Mouse (Mus musculus) MEL (cell line): Measurements from ENCODE around the gene Atp1a4. TPM values are rescaled to one million over a fixed set of nuclear protein-coding genes. Genes with fewer than 3 reads are reported as not detected.

ENCODE experiments used
- DNase-seq: peaks from one replicate; pipeline ENCODE4 v3.0.0; 2011; ENCODE audit warnings: low read depth, low spot score
- H3K27ac ChIP-seq: 2 replicates; pipeline ENCODE4 v1.5.1; 2012; ENCODE audit warnings: low read depth, mild to moderate bottlenecking, control low read depth, low read length, moderate library complexity; ENCODE audit not compliant: control insufficient read depth
- H3K27me3 ChIP-seq, 2 experiments: fragments of 150-350 bp in 1 of 2; sonication (generic) in 1 of 2; 2 replicates each; pipeline ENCODE4 v1.6.1; 2012; ENCODE audit warnings: low read length in 2 of 2, mild to moderate bottlenecking in 2 of 2, improper control_type of control experiment in 1 of 2, moderate library complexity in 1 of 2; ENCODE audit not compliant: insufficient read depth in 2 of 2, control insufficient read depth in 1 of 2
- H3K36me3 ChIP-seq, 2 experiments: 2 replicates each; pipeline ENCODE4 v1.6.1; 2012 to 2014; ENCODE audit warnings: low read length in 2 of 2, improper control_type of control experiment in 1 of 2, inconsistent platforms in 1 of 2, mild to moderate bottlenecking in 1 of 2; ENCODE audit not compliant: insufficient read depth in 2 of 2, control insufficient read depth in 1 of 2
- H3K4me1 ChIP-seq, 2 experiments: fragments of 150-350 bp in 1 of 2; sonication (generic) in 1 of 2; 2 replicates each; pipeline ENCODE4 v1.6.1; 2012; ENCODE audit warnings: low read length in 2 of 2, improper control_type of control experiment in 1 of 2, mild to moderate bottlenecking in 1 of 2; ENCODE audit not compliant: insufficient read depth in 2 of 2, control insufficient read depth in 1 of 2
- H3K4me3 ChIP-seq, 2 experiments: fragments of 150-350 bp in 1 of 2; sonication (generic) in 1 of 2; 2 replicates each; pipeline ENCODE4 v1.5.1; 2012; ENCODE audit warnings: low read depth in 2 of 2, low read length in 2 of 2, mild to moderate bottlenecking in 2 of 2, moderate library complexity in 2 of 2, control low read depth in 1 of 2, improper control_type of control experiment in 1 of 2; ENCODE audit not compliant: control insufficient read depth in 1 of 2, insufficient read depth in 1 of 2
- H3K79me2 ChIP-seq: 2 replicates; pipeline ENCODE4 v1.6.1; 2012; ENCODE audit warnings: mild to moderate bottlenecking, low read length, moderate library complexity; ENCODE audit not compliant: control insufficient read depth, poor library complexity, insufficient read depth
- H3K9ac ChIP-seq: 2 replicates; pipeline ENCODE4 v1.6.1; 2012; ENCODE audit warnings: low read depth, mild to moderate bottlenecking, control low read depth, low read length, moderate library complexity; ENCODE audit not compliant: control insufficient read depth, poor library complexity, severe bottlenecking
- H3K9me3 ChIP-seq: fragments of 150-350 bp; sonication (generic); replicated peaks from 2 replicates; pipeline ENCODE4 v1.6.1; 2012; ENCODE audit warnings: mild to moderate bottlenecking, low read length, improper control_type of control experiment, moderate library complexity; ENCODE audit not compliant: insufficient read depth
- BHLHE40 ChIP-seq: IDR thresholded peaks from 2 replicates; pipeline ENCODE4 v1.6.1; 2012; ENCODE audit warnings: low read depth, mild to moderate bottlenecking, inconsistent platforms, low read length, improper control_type of control experiment, borderline replicate concordance
- CHD1 ChIP-seq: IDR thresholded peaks from 2 replicates; pipeline ENCODE4 v1.6.1; 2012; ENCODE audit warnings: low read depth, mild to moderate bottlenecking, inconsistent platforms, low read length, improper control_type of control experiment
- CHD2 ChIP-seq: IDR thresholded peaks from 2 replicates; pipeline ENCODE4 v1.6.1; 2011; ENCODE audit warnings: low read length, improper control_type of control experiment
- EP300 ChIP-seq, 2 experiments: IDR thresholded peaks; 2 replicates each; pipeline ENCODE4 v1.6.1; 2011; ENCODE audit warnings: improper control_type of control experiment in 2 of 2, low read length in 2 of 2, low read depth in 1 of 2, mild to moderate bottlenecking in 1 of 2
- ETS1 ChIP-seq: IDR thresholded peaks from 2 replicates; pipeline ENCODE4 v1.6.1; 2012; ENCODE audit warnings: low read depth, mild to moderate bottlenecking, inconsistent platforms, low read length, improper control_type of control experiment, moderate library complexity
- GATA1 ChIP-seq: IDR thresholded peaks from 2 replicates; pipeline ENCODE4 v1.6.1; 2011; ENCODE audit warnings: low read depth, low read length, improper control_type of control experiment
- HCFC1 ChIP-seq: IDR thresholded peaks from 2 replicates; pipeline ENCODE4 v1.6.1; 2012; ENCODE audit warnings: low read depth, mild to moderate bottlenecking, inconsistent platforms, low read length, improper control_type of control experiment, moderate library complexity
- JUND ChIP-seq: IDR thresholded peaks from 2 replicates; pipeline ENCODE4 v1.6.1; 2011; ENCODE audit warnings: low read depth, mild to moderate bottlenecking, improper control_type of control experiment, low read length
- KAT2A ChIP-seq: conservative IDR thresholded peaks from 2 replicates; pipeline ENCODE4 v1.6.1; 2012; ENCODE audit warnings: low read depth, low read length, improper control_type of control experiment, inconsistent platforms
- MAFK ChIP-seq: IDR thresholded peaks from 2 replicates; pipeline ENCODE4 v1.6.1; 2011; ENCODE audit warnings: low read depth, mild to moderate bottlenecking, low read length, improper control_type of control experiment, borderline replicate concordance
- MXI1 ChIP-seq: IDR thresholded peaks from 2 replicates; pipeline ENCODE4 v1.6.1; 2011; ENCODE audit warnings: mild to moderate bottlenecking, low read depth, low read length, improper control_type of control experiment
- MYB ChIP-seq: IDR thresholded peaks from 2 replicates; pipeline ENCODE4 v1.6.1; 2011; ENCODE audit warnings: mild to moderate bottlenecking, low read depth, low read length, improper control_type of control experiment
- MYC ChIP-seq: IDR thresholded peaks from 2 replicates; pipeline ENCODE4 v1.6.1; 2011; ENCODE audit warnings: low read depth, mild to moderate bottlenecking, low read length, improper control_type of control experiment, moderate library complexity
- SMC3 ChIP-seq: IDR thresholded peaks from 2 replicates; pipeline ENCODE4 v1.6.1; 2011; ENCODE audit warnings: low read depth, low read length, improper control_type of control experiment
- UBTF ChIP-seq: IDR thresholded peaks from 2 replicates; pipeline ENCODE4 v1.6.1; 2012; ENCODE audit warnings: low read depth, mild to moderate bottlenecking, inconsistent platforms, low read length, improper control_type of control experiment, moderate library complexity, borderline replicate concordance; ENCODE audit not compliant: insufficient read depth
- USF1 ChIP-seq: IDR thresholded peaks from 2 replicates; pipeline ENCODE4 v1.6.1; 2014; ENCODE audit warnings: low read depth, mild to moderate bottlenecking, inconsistent platforms, low read length, improper control_type of control experiment, moderate library complexity
- USF2 ChIP-seq, 2 experiments: IDR thresholded peaks; 2 replicates each; pipeline ENCODE4 v1.6.1; 2011 to 2012; ENCODE audit warnings: improper control_type of control experiment in 2 of 2, low read length in 2 of 2, borderline replicate concordance in 1 of 2, inconsistent platforms in 1 of 2, low read depth in 1 of 2, mild to moderate bottlenecking in 1 of 2; ENCODE audit not compliant: insufficient read depth in 1 of 2
- ZNF384 ChIP-seq: IDR thresholded peaks from 2 replicates; pipeline ENCODE4 v1.6.1; 2012; ENCODE audit warnings: low read depth, mild to moderate bottlenecking, inconsistent platforms, low read length, improper control_type of control experiment
- polyA plus RNA-seq, 2 experiments: library from polyadenylated mRNA; stranded (reverse) in 1 of 2; unstranded in 1 of 2; fragments of >175 nt in 1 of 2; fragments of >200 nt in 1 of 2; gene quantifications; 2 replicates each; pipeline versions ENCODE4 v1.2.1 to v1.2.4; 2012; ENCODE audit warnings: low replicate concordance in 2 of 2, low read depth in 1 of 2; ENCODE audit not compliant: insufficient read length in 2 of 2, insufficient read depth in 1 of 2, missing spikeins in 1 of 2
- total RNA-seq: library from RNA; depleted of rRNA; stranded (reverse); fragments of 300-350 nt; gene quantifications from 2 replicates; pipeline ENCODE4 v1.2.3, GENCODE M21; 2012

Atp1a4 gene
- total and polyA plus RNA-seq, 3 experiments: not detected

DNA sequence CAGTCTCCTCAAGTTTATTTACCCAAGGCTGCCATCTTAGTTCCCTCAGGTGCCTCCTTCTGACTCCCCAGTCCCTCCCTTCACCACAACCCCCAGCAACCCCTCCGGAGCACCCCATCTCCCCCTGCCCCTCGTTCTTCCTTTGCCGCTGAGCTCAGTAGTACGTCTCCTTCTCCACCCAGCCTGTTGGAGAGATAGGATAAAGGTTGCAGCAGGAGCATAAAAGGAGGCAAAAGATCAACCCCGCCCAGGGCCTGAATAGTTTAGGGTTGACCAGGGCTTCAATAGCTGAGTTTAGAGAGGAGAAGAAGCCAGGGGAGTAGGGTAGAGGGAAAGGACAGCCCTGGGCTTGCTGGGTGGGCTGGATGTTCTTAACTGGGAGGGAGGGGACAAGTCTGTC, 16.3 kb upstream of the Atp1a4 start:
- Histone ChIP-seq H3K9ac (no peak overlapping the region), H3K4me1 (peaks cover 6 to 23% of the 10 kb centered on the region in 2 experiments), H3K79me2 (no peaks in the 10 kb centered on the region), H3K4me3 (no peak overlapping the region), H3K36me3 (peaks cover 0 to 16% of the 10 kb centered on the region in 2 experiments; a peak in 2 of 4 replicates), H3K9me3 (no peaks in the 10 kb centered on the region), H3K27ac (no peak overlapping the region), H3K27me3 (no peaks in the 10 kb centered on the region)
- DNase-seq: no peak
- TF ChIP-seq USF1 (no peak), KAT2A (no peak)

DNA sequence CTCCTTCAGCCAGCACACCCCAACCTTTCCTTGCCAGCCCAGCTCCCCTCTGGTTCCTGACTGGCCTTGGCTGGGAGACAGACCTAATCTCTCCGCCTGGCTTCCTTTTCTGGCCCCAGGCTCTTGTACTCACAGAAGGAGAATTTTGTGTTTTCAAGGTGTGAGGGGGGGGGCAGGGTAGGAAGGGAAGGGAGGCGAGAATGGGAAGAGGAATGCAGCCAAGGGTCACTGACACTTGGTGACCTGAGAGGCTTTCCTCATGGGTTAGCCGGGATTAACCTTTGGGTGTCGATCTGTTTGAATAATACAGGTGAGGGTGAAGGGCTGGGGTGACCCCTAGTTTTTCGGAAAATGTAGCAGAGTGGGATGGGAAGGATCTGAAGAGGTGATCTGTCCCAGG, 15.9 kb upstream of the Atp1a4 start:
- peaks cover 6 to 23% of the 10 kb centered on the region in 2 experiments for H3K4me1 ChIP-seq
- no peaks in the 10 kb centered on the region for H3K79me2 ChIP-seq
- no peak for DNase-seq
- no peak overlapping the region for H3K9ac ChIP-seq
- no peak overlapping the region for H3K27ac ChIP-seq
- H3K9me3 ChIP-seq: no peaks in the 10 kb centered on the region
- peaks cover 0 to 16% of the 10 kb centered on the region in 2 experiments; a peak in 2 of 4 replicates for H3K36me3 ChIP-seq
- no peak for TF ChIP-seq KAT2A
- no peak for TF ChIP-seq CHD1
- TF ChIP-seq BHLHE40: no peak
- no peak for TF ChIP-seq ZNF384
- no peak for TF ChIP-seq ETS1
- TF ChIP-seq SMC3: no peak
- TF ChIP-seq USF2 (IDR thresholded peaks at IDR 0.05; ENCODE audit: borderline replicate concordance in 1 of 2, insufficient read depth in 1 of 2, low read depth in 1 of 2, low read length in 2 of 2): no peak
- H3K27me3 ChIP-seq: no peaks in the 10 kb centered on the region
- H3K4me3 ChIP-seq: no peak overlapping the region

DNA sequence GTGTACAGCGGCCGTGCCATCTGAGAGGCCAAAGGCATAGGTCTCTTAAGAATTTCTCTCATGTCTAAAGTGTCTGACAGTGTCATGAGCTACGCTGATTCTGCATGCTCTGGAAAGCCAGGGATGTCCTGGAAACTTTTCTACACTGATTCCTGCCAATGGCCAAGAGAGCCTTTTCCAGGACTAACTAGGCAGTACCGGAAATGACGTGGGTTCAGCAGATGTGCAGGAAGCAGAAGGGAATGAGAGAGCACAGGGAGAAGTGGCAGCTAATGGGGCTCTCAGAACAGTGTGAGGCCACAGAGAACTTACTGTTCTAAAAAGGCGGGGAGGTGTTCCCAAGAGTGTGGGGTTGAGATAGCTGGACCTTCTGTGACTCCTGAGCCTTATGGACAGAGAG, 15.2 kb upstream of the Atp1a4 start:
- H3K4me1 ChIP-seq: peaks cover 6 to 18% of the 10 kb centered on the region in 2 experiments
- no peak overlapping the region for H3K9ac ChIP-seq
- H3K36me3 ChIP-seq: peaks cover 0 to 16% of the 10 kb centered on the region in 2 experiments; a peak in 2 of 4 replicates
- H3K9me3 ChIP-seq: no peaks in the 10 kb centered on the region
- no peaks in the 10 kb centered on the region for H3K27me3 ChIP-seq
- TF ChIP-seq MXI1: no peak
- TF ChIP-seq HCFC1: no peak
- TF ChIP-seq ZNF384: no peak
- TF ChIP-seq GATA1: no peak
- no peak for TF ChIP-seq MYB
- no peak for TF ChIP-seq MAFK
- no peak for TF ChIP-seq JUND
- no peak for TF ChIP-seq KAT2A
- no peak for TF ChIP-seq UBTF
- no peak for TF ChIP-seq MYC
- no peak for TF ChIP-seq SMC3
- no peak for TF ChIP-seq CHD2
- TF ChIP-seq EP300 (IDR thresholded peaks at IDR 0.05; ENCODE audit: low read depth in 1 of 2, low read length in 2 of 2): no peak
- no peak overlapping the region for H3K27ac ChIP-seq
- H3K79me2 ChIP-seq: no peaks in the 10 kb centered on the region
- no peak for DNase-seq
- H3K4me3 ChIP-seq: no peak overlapping the region
